Mouse (Mus musculus): ENCODE measurements around the gene Kcng1.

DNA sequence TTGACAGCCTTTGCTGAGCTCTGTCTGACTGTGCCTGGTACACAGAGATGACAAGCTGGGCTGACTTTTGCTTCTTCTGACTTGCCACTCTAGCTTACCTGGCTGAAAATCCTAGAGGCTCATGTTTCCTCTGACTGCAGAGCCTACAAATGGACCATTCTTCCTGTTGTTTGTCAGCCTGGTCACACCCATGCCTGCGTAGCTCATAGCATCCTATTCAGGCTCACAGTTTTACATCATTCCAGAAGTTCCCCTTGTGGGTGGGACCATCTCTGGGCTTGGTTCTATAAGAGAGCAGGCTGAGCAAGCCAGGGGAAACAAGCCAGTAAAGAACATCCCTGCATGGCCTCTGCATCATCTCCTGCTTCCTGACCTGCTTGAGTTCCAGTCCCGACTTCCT is 8.3 kb upstream of the Kcng1 start:
- no peak for TF ChIP-seq CTCF (IDR thresholded peaks at IDR 0.05)
- no peak for TF ChIP-seq EP300 (IDR thresholded peaks at IDR 0.05)

Measured in lung, postnatal 0 days (tissue).